Mouse (Mus musculus): ENCODE results near the gene Hspb9. TPM values are rescaled to one million over a fixed set of nuclear protein-coding genes. Genes with fewer than 3 reads are reported as not detected.

Gene Hspb9
- polyA plus RNA-seq, 1 experiment from 2014 or later, result not detected

DNA sequence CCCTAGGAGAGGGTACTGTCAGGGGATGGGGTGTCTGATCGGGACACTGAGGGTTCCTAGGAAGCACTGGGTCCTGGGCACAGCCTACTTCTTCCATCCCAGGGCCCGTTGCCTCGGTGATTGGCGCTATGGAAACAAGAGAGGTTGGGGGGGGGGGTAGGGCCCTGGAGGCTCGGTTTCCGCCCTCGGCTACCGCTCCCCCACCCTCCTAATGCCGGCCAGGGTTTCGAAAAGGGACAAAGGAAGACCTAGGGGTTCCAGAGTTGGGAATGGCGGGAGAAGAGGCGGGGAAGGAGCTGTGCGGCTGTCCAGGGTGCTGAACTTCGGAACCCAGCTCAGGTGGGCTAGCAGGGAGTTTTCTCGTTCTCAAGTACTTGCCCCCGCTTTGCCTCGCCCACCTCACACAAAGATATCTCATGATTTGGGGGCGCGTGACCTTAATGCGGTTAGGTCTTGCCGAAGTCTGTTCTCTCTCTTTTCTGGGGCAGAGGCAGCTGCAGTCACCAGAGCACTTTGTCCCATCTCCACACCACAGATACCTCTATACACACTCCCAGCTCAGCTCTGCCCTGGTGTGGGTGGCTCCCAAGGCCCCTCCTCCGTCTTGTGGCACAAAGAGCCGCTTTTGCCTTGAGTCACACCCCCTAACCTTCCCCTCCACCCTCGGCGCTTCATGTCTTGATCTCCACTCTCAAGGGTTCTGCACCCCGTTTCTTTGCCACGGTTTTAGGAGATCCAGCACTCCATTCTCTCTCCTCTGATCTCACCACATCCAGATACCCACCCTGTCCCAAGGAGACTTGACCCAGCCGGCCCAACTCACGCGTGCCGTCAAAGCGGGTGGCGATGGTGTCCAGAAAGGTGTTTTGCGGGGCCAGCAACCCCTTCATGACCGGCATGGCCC lies 45.3 kb downstream of the Hspb9 start:
- Histone ChIP-seq H3K9me3 (ENCODE audit: control insufficient read depth, low read length) (no peaks in the 10 kb centered on the region), H3K27ac (peak overlapping the region; percentile 58), H3K4me1 (replicated peaks; ENCODE audit: control insufficient read depth, insufficient read depth, low read length) (0 out of 2 replicates have a peak, but pooled peaks cover 6% of the 10 kb centered on the region), H3K4me2 (replicated peaks) (peak overlapping the region; percentile 64), H3K4me3 (replicated peaks; ENCODE audit: low read length) (peak overlapping the region; percentile 53), H3K9ac (peak overlapping the region; percentile 70), H3K36me3 (replicated peaks; ENCODE audit: control insufficient read depth, insufficient read depth) (peaks cover 23% of the 10 kb centered on the region; the same call in 1 of the 2 replicates), H3K27me3 (ENCODE audit: control insufficient read depth, insufficient read depth, low read length) (no peaks in the 10 kb centered on the region)
- ATAC-seq (ENCODE audit: low FRiP score), result peak; percentile 29; the same call in 1 of the 2 replicates
- DNase-seq (ENCODE audit: low spot score), result peak; percentile 62
- under 1% methylated on average over 35 of the region's 35 CpGs for WGBS

- DNase-seq (ENCODE audit: low spot score) (peak; percentile 73), ATAC-seq (ENCODE audit: low FRiP score) (peak; percentile 79)
Observed at GRCm38 (mm10) chr11:100759611-100760233, 46.1 kb downstream of the Hspb9 start, which contains the start of gene Kcnh4. Gene Kcnh4 (minus strand): TSS chr11:100759942.

GRCm38 (mm10) chr11:100761547-100762045 lies 47.9 kb downstream of the Hspb9 start:
- WGBS, result under 1% methylated on average over 27 of the region's 27 CpGs
- H3K36me3 ChIP-seq (replicated peaks; ENCODE audit: control insufficient read depth, insufficient read depth), result peaks cover 1% of the 10 kb centered on the region; the same call in 1 of the 2 replicates
- peak overlapping the region; percentile 65 for H3K4me2 ChIP-seq (replicated peaks)
- H3K9me3 ChIP-seq (ENCODE audit: control insufficient read depth, low read length), result no peaks in the 10 kb centered on the region
- H3K27me3 ChIP-seq (ENCODE audit: control insufficient read depth, insufficient read depth, low read length), result no peaks in the 10 kb centered on the region
- peak overlapping the region; percentile 31 for H3K4me3 ChIP-seq (replicated peaks; ENCODE audit: low read length)
- ATAC-seq (ENCODE audit: low FRiP score) (peak; percentile 53; the same call in 1 of the 2 replicates), DNase-seq (ENCODE audit: low spot score) (peak; percentile 88)
- peak overlapping the region; percentile 46; the same call in 1 of the 2 replicates for H3K27ac ChIP-seq
- H3K9ac ChIP-seq, result peak overlapping the region; percentile 51
- 0 out of 2 replicates have a peak, but pooled peaks cover 6% of the 10 kb centered on the region for H3K4me1 ChIP-seq (replicated peaks; ENCODE audit: control insufficient read depth, insufficient read depth, low read length)

More at GRCm38 (mm10) chr11:100759611-100760233, 46.1 kb downstream of the Hspb9 start, which contains the start of gene Kcnh4:
- 0 out of 2 replicates have a peak, but pooled peaks cover 6% of the 10 kb centered on the region for H3K4me1 ChIP-seq (replicated peaks; ENCODE audit: control insufficient read depth, insufficient read depth, low read length)
- peak within 1 kb of the TSS; percentile 70 for H3K9ac ChIP-seq
- no peaks in the 10 kb centered on the region for H3K9me3 ChIP-seq (ENCODE audit: control insufficient read depth, low read length)
- under 1% methylated on average over 44 of the region's 51 CpGs for WGBS
- peaks cover 15% of the 10 kb centered on the region; the same call in 1 of the 2 replicates for H3K36me3 ChIP-seq (replicated peaks; ENCODE audit: control insufficient read depth, insufficient read depth)
- H3K4me3 ChIP-seq (replicated peaks; ENCODE audit: low read length), result peak within 1 kb of the TSS; percentile 53
- no peaks in the 10 kb centered on the region for H3K27me3 ChIP-seq (ENCODE audit: control insufficient read depth, insufficient read depth, low read length)
- H3K4me2 ChIP-seq (replicated peaks), result peak within 1 kb of the TSS; percentile 64
- H3K27ac ChIP-seq, result peak within 1 kb of the TSS; percentile 58

GRCm38 (mm10) chr11:100762831-100763230 lies 49.2 kb downstream of the Hspb9 start, which contains the start of gene Hcrt:
Gene Hcrt (minus strand): TSS chr11:100762931.
- Histone ChIP-seq H3K27me3 (ENCODE audit: control insufficient read depth, insufficient read depth, low read length) (no peaks in the 10 kb centered on the region), H3K36me3 (replicated peaks; ENCODE audit: control insufficient read depth, insufficient read depth) (no peaks in the 10 kb centered on the region), H3K4me1 (replicated peaks; ENCODE audit: control insufficient read depth, insufficient read depth, low read length) (0 out of 2 replicates have a peak, but pooled peaks cover 6% of the 10 kb centered on the region), H3K9ac (peak within 1 kb of the TSS; percentile 51), H3K9me3 (ENCODE audit: control insufficient read depth, low read length) (no peaks in the 10 kb centered on the region), H3K4me2 (replicated peaks) (peak within 1 kb of the TSS; percentile 65), H3K27ac (peak within 1 kb of the TSS; percentile 9; the same call in 1 of the 2 replicates), H3K4me3 (replicated peaks; ENCODE audit: low read length) (peak within 1 kb of the TSS; percentile 31)
- WGBS, result 90% methylated on average over 7 of the region's 7 CpGs
- ATAC-seq (ENCODE audit: low FRiP score) (no peak), DNase-seq (ENCODE audit: low spot score) (no peak)

Other genes starting within 250 kb of the Hspb9 start
- gene Klhl11, start 241.1 kb upstream of the Hspb9 start, polyA plus RNA-seq (2014; fragmentation: Nextera tagmentation; extraction: Ambion mirVana), result 15.6 and 17.7 TPM in 2 replicates
- 224 and 244 TPM in 2 replicates for gene Acly, start 185.8 kb upstream of the Hspb9 start, polyA plus RNA-seq (2014; fragmentation: Nextera tagmentation; extraction: Ambion mirVana)
- gene Ttc25, start 168.2 kb upstream of the Hspb9 start, polyA plus RNA-seq (2014; fragmentation: Nextera tagmentation; extraction: Ambion mirVana), result 2.0 and 2.7 TPM in 2 replicates
- gene Cnp, start 138.9 kb upstream of the Hspb9 start, polyA plus RNA-seq (2014; fragmentation: Nextera tagmentation; extraction: Ambion mirVana), result 47.2 and 53.3 TPM in 2 replicates
- gene Nkiras2, start 94.6 kb upstream of the Hspb9 start, polyA plus RNA-seq (2014; fragmentation: Nextera tagmentation; extraction: Ambion mirVana), result 103 TPM in 2 replicates
- 91.0 and 91.6 TPM in 2 replicates for gene Dnajc7, start 93.7 kb upstream of the Hspb9 start, polyA plus RNA-seq (2014; fragmentation: Nextera tagmentation; extraction: Ambion mirVana)
- 0.20 and 0.31 TPM in 2 replicates for gene Zfp385c, start 21.4 kb upstream of the Hspb9 start, polyA plus RNA-seq (2014; fragmentation: Nextera tagmentation; extraction: Ambion mirVana)
- 0.85 and 1.7 TPM in 2 replicates for gene Dhx58, start 9.6 kb upstream of the Hspb9 start, polyA plus RNA-seq (2014; fragmentation: Nextera tagmentation; extraction: Ambion mirVana)
- 57.8 and 64.1 TPM in 2 replicates for gene Kat2a, start 1.4 kb upstream of the Hspb9 start, polyA plus RNA-seq (2014; fragmentation: Nextera tagmentation; extraction: Ambion mirVana)
- 80.5 and 105 TPM in 2 replicates for gene Rab5c, start 24.4 kb downstream of the Hspb9 start, polyA plus RNA-seq (2014; fragmentation: Nextera tagmentation; extraction: Ambion mirVana)
- 7.6 and 8.8 TPM in 2 replicates for gene Kcnh4, start 46.1 kb downstream of the Hspb9 start, polyA plus RNA-seq (2014; fragmentation: Nextera tagmentation; extraction: Ambion mirVana)
- gene Hcrt, start 49.1 kb downstream of the Hspb9 start, polyA plus RNA-seq (2014; fragmentation: Nextera tagmentation; extraction: Ambion mirVana), result 0.78 TPM in 1 of 2 replicates, not detected in the other
- 2.7 and 4.4 TPM in 2 replicates for gene Ghdc, start 57.1 kb downstream of the Hspb9 start, polyA plus RNA-seq (2014; fragmentation: Nextera tagmentation; extraction: Ambion mirVana)
- gene Stat5b, start 136.9 kb downstream of the Hspb9 start, polyA plus RNA-seq (2014; fragmentation: Nextera tagmentation; extraction: Ambion mirVana), result 19.0 and 19.8 TPM in 2 replicates
- 1.4 and 1.7 TPM in 2 replicates for gene Stat5a, start 145.5 kb downstream of the Hspb9 start, polyA plus RNA-seq (2014; fragmentation: Nextera tagmentation; extraction: Ambion mirVana)
- 49.1 and 50.6 TPM in 2 replicates for gene Stat3, start 225.7 kb downstream of the Hspb9 start, polyA plus RNA-seq (2014; fragmentation: Nextera tagmentation; extraction: Ambion mirVana)